Mouse (Mus musculus) heart, adult 9 months (tissue): ENCODE results near the gene Zfp61.

ENCODE experiments used
- DNase-seq, 2 experiments: peaks; one replicate each; pipeline ENCODE4 v3.0.0; 2022; ENCODE audit warnings: low spot score in 2 of 2

Gene Zfp61

GRCm38 (mm10) chr7:24300771-24301282 is at the start of gene Zfp61:
Zfp61 (minus strand) TSS chr7:24301232.
- peak in 1 of 2 experiments; percentile 21 for DNase-seq

GRCm38 (mm10) chr7:24348896-24349295 is 47.9 kb upstream of the Zfp61 start, which contains the start of gene Lypd5:
Lypd5 (plus strand) TSS chr7:24349196.
- DNase-seq, result no peak

- DNase-seq, result no peak
Observed at GRCm38 (mm10) chr7:24346444-24346843, 45.4 kb upstream of the Zfp61 start.

GRCm38 (mm10) chr7:24343701-24344272 is 42.8 kb upstream of the Zfp61 start:
- DNase-seq, result no peak

DNA sequence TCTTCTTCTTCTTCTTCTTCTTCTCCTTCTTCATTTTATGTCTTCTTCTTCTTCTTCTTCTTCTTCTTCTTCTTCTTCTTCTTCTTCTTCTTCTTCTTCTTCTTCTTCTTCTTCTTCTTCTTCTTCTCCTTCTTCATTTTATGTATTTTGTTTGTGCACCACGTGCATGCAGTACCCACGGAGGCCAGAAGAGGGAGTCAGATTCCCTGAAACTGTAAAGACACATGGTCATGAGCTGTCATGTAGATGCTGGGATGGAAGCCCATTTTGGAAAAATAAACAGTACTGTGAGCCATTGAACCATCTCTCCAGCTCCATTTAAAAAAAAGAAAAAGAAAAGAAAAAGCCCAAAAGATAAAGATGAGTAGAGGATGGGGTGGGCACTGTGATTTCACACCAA is 37.2 kb upstream of the Zfp61 start:
- DNase-seq, result no peak

DNA sequence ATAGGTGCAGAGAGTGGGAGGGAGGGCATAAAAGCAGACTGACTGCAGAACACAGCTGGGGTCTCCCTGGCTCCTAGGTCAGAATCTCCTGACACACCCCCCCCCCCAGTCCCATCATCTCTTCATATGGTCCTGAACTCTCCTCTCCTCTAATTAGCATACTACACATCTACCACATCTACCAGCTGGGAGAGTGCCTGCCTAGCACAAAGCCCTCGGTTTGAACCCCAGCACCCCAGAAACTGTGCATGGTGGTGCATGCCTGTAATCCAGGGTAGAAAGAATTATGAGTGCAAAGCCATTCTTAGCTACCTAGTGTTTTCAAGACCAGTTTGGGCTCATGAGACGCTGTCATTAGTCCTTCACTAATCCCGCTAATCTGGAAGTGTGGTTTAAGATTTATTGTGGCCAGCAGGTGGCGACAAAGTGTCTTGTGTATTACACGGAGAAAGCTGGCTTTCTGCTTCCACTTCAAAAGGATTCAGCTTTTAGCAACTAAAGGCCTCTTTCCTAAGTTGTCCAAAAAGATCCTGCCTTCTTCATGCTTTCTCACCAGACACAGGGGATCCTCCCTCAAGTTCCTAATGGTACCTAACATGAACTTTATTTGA is 34.8 kb upstream of the Zfp61 start:
- DNase-seq, result peak in 1 of 2 experiments; percentile 48

GRCm38 (mm10) chr7:24333304-24333986 is 32.4 kb upstream of the Zfp61 start, which contains the start of gene Tescl:
Tescl (minus strand) TSS chr7:24333936.
- no peak for DNase-seq

GRCm38 (mm10) chr7:24327281-24327975 is 26.4 kb upstream of the Zfp61 start:
- no peak for DNase-seq

GRCm38 (mm10) chr7:24326273-24327135 is 25.5 kb upstream of the Zfp61 start:
- DNase-seq, result no peak

- no peak for DNase-seq
Observed at GRCm38 (mm10) chr7:24325675-24326128, 24.7 kb upstream of the Zfp61 start.

DNA sequence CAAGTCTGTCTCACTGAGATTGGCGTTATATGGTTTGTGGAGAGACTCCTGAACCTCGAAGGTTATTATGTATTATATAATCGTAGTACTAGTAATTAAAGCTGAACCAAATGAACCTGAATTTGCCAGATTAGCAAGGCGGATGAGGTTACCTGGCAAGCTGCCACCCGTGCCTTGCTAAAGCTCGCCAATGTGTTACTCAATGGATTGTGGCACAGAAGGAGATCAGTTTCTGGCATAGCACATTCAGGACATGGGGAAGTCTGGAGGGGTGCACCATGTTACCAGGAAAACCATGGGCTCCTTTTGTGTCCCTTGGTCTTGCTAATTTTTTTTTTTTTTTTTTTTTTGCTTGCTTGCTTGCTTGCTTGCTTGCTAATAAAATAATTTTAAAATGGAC is 24.2 kb upstream of the Zfp61 start:
- no peak for DNase-seq

- no peak for DNase-seq
Observed at GRCm38 (mm10) chr7:24322593-24322992, 21.6 kb upstream of the Zfp61 start.

DNA sequence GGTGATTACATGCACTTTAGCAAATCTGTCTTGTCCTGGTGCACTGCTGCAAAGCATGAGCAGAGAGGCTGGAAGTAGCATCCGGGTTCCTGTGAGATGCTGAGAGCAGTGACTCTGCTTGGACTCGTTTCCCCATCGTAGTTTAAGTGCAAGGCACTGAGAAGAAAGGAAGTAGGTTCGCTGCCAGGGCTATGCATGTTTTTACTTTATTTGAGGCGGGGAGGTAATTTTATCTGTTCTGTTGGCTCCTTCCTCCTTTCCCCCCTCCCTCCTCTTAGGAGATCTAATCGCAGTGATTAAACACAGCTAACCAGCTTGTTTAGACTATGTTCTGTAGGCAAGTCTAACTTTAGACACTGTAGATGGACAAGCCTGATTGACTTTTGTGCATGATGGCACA is 17.9 kb upstream of the Zfp61 start:
- DNase-seq, result no peak

- DNase-seq, result peak; percentile 95 to 97
Observed at GRCm38 (mm10) chr7:24316567-24317092, 15.6 kb upstream of the Zfp61 start, which contains the start of gene Zfp94. Zfp94 (minus strand) TSS chr7:24316666.

DNA sequence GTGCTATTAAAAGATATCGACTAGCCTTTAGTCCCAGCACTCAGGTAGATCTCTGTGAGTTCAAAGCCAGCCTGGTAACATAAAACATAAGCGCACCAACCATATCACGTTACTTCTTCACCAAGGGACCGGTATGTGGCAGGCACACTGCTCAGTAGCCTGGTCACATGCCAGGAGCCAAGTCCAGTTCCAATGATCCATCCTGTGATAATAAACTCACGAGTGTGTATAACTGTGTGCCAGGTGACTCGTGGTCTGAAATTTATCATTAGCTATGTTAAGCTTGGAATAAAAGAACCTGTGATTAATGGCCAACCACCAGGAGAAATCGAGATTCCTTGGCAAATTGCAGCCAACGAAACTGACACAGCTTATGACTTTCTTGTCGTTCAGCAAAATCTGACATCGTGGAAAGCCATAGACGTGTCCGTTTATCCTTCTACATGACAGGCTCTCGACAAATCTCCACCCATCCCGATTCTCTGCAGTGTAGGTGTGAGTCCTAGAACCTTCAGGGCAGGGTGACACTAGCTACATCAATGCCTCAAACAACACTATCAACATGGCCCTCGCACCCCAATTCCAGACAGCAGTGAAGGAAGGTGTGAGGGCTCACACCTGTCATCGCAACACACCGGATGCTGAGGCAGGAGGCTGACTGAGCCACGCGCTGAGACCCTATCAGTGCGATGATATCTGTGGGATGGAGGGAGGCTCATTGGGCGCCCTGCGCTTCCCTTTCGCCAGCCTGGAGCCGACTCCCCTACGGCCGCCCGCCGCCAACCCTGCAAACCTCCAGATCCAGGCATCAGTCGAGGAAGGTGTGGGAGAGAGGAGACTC is 14.9 kb upstream of the Zfp61 start:
- DNase-seq, result no peak

DNA sequence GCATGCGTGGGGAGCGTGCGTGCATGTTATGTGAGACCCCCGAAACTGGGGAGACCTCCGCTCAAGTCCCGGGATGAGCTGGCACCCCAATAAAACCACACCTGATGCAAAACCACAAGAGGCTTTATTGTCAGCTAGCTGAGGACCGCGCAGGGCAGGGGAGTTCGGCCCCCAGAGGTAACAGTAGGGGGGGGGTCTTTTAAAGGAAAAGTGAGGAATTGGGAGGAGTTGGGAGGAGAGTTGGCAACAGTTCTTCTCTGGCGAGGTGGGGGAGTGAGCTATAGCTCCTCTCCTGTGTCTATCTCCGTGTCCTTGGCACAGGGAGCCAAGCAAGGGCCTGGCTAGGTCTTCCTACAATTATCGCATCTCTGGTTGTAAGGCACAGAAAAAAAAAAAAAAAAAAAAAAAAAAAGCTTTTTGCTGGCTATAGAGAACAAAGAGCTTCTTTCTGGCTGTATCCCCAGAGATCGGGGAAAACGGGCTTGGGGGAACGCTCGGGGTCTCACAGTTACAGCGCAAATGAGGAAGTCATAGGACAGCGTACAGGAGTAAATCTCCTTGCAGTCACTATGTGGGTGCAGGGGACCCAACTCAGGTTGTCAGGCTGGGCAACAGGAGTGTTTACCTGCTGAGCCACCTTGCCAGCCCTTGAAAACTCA is 1.1 kb downstream of the Zfp61 start:
- no peak for DNase-seq

- DNase-seq, result peak; percentile 67 to 70
Observed at GRCm38 (mm10) chr7:24298973-24299708, 1.9 kb downstream of the Zfp61 start.

- DNase-seq, result no peak
Observed at GRCm38 (mm10) chr7:24298635-24298972, 2.4 kb downstream of the Zfp61 start.
